Mouse (Mus musculus) kidney, postnatal 25 days (tissue): ENCODE measurements around the gene Slc25a4.
"Not testable (repeated sequence)": the region's sequence is repeated elsewhere in the genome, so short reads cannot be mapped to it uniquely, and the experiment has no call there.

ENCODE experiments used
- DNase-seq, 2 experiments: peaks; one replicate each; pipeline ENCODE4 v3.0.0; 2021; ENCODE audit warnings: mixed read lengths in 2 of 2

The Slc25a4 gene

GRCm38 (mm10) chr8:46210404-46211315, at the start of gene Slc25a4:
TSS of gene Slc25a4 (minus strand) at chr8:46211284.
- DNase-seq = peak; percentile 95 to 98

GRCm38 (mm10) chr8:46257921-46258682, 47.0 kb upstream of the Slc25a4 start:
- no peak for DNase-seq

DNA sequence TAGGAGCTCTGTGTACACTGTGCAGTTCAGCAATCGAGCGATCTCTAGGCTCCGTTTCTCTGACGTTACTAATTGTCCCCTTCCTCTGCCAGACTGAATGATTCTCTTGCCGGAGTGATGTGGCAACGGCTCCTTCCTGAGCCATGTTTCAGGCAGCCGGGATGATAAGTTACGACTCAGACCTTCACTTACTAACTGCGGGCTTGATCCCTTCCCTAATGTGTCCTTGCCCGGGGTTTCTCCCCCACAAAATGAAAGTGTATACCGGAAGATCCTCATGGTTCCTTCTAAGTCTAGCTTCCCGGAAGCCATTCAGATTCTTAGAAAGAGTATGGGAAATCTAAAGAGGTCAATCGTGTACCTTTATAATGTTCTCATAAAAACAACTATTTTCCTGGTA, 41.4 kb upstream of the Slc25a4 start:
- no peak for DNase-seq

DNA sequence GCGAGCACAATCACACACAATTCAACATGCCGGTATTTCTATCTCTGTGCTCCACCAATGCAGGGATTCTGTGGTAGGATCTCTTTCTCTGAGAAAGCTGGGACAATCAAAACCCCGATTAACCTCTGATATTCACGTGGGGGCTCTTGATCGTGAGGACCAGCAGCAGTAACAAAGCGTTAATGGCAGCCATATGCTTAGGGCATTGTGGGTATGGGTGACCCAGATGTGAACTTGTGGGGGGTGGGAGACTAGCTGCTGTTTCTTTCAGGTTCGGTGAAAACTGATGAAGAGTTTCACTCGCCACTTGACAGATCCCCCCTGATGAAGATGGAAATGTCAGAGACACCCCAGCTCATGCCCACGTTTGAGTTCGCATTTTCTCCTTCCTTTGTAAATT, 40.5 kb upstream of the Slc25a4 start:
- DNase-seq = no peak

DNA sequence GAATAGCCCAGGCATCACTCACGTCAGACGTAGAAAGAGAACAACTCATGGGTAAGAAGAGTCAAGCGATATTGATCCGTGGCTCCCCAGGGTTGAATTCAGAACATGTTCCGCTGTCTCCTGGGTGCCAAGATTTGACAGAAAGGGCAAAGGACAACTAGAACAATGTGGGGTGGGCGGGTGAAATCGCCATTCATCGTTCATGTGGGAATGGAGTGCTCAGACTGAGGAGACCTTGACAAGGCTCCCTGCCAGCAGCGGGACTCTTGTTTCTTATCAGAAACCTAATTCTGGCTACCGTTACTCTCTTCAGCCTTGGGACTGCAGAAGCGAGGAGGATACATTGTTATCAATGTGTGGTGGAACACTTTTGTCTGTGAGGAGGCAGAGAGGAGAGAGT, 35.3 kb upstream of the Slc25a4 start:
- DNase-seq = peak in 1 of 2 experiments; percentile 29

DNA sequence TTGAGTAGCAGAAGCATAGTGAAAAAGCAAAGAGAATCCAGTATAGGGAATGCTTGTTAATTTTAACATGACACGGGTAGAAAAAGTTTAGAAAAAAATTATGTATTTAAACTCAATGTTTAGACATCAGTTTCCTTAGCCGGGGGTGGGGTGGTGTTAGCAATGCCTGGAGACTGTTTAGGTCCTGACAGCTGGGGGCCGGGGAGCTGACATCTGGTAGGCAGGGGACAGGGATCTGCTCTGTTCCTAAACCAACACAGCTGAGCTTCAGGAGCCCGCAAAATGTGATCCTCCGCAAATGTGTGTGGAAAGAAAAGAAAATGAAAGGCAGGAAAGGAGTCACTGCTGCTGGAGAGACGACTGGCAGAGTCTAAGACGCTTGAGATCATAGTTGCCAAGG, 31.9 kb upstream of the Slc25a4 start:
- no peak for DNase-seq

DNA sequence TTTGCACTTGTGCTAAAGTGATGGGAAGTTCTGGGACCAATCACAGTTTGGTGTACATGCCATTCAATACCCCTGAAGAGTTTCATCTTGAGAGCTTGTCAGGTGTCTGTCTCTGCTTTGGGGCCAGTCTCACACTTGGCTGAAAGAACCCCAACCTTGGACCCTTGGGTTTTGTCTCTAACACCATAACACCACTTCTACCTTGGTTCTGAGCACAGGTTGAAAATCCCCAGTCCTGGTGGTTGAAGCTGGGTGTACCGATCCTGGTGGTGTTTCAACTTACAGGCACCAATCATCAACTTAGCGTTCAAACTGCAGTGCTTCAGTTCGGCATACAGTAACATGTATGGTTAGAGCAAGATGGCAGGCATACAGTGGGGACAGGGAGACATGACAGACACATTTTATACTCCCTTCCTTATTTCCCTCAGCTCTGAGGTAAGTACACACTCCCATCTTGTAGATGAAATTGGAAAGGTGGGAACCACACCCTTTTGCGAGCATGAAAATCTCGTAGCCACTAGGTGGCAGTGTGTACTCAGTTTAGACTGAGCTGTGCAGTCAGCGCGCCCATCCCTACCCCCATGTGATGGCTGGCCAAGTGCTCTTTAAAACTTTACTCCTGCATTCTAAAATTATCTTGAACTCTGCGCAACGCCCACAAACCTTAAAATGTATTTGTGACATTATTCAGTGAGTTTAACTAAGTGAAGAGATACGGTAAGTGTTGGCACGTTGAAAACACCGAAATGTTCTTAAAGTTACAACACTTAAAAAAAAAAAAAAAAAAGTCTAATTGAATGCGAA, 30.7 kb upstream of the Slc25a4 start:
- DNase-seq = peak; percentile 78 to 90

- no peak for DNase-seq
These were observed 25.5 kb upstream of the Slc25a4 start for GRCm38 (mm10) chr8:46236441-46237223.

GRCm38 (mm10) chr8:46234736-46235135, 23.7 kb upstream of the Slc25a4 start:
- no peak for DNase-seq

GRCm38 (mm10) chr8:46232798-46233197, 21.7 kb upstream of the Slc25a4 start:
- no peak for DNase-seq

GRCm38 (mm10) chr8:46231968-46232367, 20.9 kb upstream of the Slc25a4 start:
- not testable (repeated sequence) for DNase-seq

- DNase-seq = no peak
These were observed 15.5 kb upstream of the Slc25a4 start for GRCm38 (mm10) chr8:46226622-46227021.

DNA sequence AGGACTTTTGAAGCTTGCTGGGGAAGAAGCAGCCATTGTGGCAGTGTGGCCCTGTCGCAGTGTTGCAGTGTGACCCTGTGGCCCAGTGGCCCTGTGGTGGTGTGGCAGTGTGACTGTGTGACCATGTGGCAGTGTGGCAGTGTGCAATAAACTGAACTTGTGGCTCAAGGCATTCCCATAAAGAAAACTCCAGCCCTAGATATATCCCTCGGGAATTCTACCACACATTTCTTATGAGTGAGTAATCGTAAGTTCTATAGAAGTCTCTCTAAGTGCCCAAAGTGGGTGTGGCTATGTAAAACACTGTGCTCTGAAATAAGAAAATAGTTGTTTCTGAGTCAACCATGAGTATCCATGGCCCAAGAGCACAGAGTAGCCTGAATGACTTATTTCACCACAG, 14.4 kb upstream of the Slc25a4 start:
- no peak for DNase-seq

DNA sequence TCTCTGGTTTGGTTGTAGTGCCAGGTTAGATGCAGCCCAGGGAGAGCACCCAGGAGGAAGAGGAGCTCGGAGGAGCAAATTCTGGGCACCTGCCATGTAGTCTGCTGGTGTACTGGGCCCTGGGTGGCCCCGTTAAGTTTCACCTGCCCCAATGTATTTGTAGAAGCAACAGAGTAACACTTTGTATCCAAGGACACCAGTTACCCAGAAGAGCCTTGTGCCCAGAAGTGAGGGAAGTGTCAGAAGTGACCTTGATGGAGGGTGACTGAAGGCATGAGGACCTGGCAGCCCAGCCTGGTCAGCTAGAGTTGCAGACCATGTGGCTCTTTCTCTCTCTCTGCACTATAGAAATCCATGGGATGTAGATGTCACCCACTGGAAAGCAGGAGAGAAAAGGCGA, 9.5 kb upstream of the Slc25a4 start:
- DNase-seq = no peak

DNA sequence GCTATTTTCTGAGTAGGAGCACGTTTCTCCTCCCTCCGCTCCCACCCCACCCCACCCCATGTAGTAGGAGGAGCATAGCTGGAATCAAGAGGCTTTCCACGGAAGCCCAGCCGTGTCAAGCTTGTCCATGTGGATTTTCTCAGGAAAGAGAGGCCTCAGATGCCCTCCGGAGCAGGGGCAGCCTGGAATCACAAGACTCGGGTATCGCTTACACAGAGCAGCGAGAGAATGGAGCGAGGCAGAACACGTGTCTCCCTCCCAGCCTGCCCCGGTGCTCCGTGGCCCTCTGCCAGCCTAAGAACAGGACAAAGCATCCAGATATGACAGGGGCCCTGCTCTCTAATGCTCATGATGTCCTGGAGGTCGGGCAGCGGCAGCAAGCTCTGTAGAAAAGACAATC, 5.8 kb upstream of the Slc25a4 start:
- DNase-seq = peak; percentile 78 to 90

GRCm38 (mm10) chr8:46213971-46214480, 2.9 kb upstream of the Slc25a4 start:
- DNase-seq = no peak

DNA sequence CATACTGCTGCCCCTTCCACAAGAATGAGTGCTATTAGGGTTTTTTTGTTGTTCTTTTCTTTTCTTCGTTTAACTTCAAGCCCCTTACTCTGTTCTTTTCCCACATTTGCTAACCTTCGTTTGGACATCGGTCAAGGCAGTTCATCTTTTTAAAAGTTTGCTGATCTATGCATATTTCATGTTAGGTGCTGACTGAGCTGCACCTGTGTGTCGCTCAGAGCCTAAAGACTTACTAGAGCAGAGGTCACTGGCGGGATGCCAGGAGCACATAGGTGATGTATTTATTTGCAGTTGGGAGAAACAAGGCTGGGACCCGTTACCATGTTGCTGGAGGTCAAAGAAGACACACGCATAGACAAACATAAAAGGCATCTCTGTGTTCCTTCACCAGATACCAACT, 1.1 kb upstream of the Slc25a4 start:
- peak; percentile 78 to 89 for DNase-seq

DNA sequence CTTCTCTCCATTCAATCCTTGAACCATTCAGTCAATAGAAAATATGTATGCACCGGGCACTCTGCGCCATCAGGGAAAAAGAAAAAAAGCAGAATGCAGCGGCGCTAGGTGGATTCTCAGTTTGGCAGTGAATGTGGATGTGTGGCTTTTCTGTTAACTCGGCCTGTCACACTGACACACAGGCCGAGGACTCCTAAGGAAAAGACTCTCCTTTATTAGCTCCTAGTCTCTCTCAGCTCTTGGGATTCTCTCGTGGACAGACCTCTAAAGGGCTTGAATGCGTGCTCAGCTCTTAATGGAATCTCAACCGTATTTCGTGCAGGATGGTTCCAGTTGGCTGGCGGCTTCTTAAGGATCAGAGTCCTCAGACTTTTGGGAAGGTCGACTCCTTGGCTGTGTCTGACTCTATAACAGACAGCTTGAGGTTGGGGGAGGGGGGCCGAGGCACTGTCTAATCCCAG, 557 bp upstream of the Slc25a4 start:
- DNase-seq = peak; percentile 71 to 81

GRCm38 (mm10) chr8:46209057-46209456, 2.0 kb downstream of the Slc25a4 start:
- peak; percentile 10 to 50 for DNase-seq

GRCm38 (mm10) chr8:46208354-46208753, 2.7 kb downstream of the Slc25a4 start:
- peak; percentile 24 to 49 for DNase-seq

DNA sequence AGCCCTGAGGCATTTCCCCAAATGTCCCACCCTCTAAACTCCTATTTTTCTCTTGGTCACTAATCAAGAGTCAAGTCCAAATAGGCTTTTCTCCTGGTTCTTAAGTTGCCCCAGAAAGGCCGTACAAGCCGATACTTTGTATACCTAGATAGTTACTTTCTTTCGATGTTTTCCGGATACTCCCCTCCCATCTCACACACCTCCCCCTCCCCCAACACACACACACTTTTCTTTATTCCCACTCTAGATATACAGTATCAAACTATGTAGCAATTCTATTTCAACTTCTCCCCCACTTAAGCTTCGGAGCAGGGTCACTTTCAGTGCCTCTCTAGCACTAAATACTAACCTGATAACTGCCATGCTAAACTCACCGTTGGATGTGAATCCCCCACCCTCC, 5.0 kb downstream of the Slc25a4 start:
- DNase-seq = no peak
